ENCODE assay signal across 24 mouse cellular contexts in the genomic region with DNA sequence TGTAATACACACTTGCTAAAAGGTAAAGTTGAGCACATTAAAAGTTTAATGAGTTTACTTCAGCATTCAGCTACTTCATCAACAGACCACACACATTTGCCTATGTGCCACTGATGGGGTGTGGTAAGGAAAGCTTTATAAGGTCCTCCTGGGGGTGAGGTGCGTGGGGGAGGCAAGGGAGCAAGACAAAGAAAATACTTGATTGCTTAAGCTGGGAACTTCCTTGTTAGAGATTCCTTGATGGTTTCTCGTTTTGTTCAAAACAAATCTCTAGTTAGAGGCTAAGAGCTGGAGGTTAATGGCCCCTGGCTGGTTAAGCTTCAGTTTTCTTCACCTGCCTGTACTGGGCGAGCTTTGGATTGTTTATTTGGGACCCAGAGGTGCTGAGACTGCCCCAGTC.
DNase-seq lines count a peak whose midpoint lies in the region; ATAC-seq and TF ChIP-seq lines count a peak whose summit lies in the region.
"Had no signal": no experiment of that assay in that cellular context is flagged by ENCODE, and none has a peak within 500 bp of the region (broad histone marks: within the 10 kb centered on the region; RNA-seq: fewer than 3 reads in every experiment).

No protein-coding gene starts in this region.

- TF ChIP-seq CTCF in liver, postnatal 0 days (IDR thresholded peaks at IDR 0.05; ENCODE audit: low read depth): no peak
- no peak for TF ChIP-seq CTCF in bone marrow, adult 2 months (IDR thresholded peaks at IDR 0.05; ENCODE audit: control insufficient read depth, insufficient read depth, low read length)
- TF ChIP-seq CTCF in lung, adult 2 months (IDR thresholded peaks at IDR 0.05; ENCODE audit: insufficient read depth, low read length): no peak

- H3K27ac ChIP-seq in liver, postnatal 0 days (ENCODE audit: low read depth): peak overlapping the region; percentile 48; the same call in 1 of the 2 replicates
- H3K27ac ChIP-seq in liver, embryonic 12.5 days: no peak overlapping the region
- peak overlapping the region; percentile 40; the same call in 1 of the 2 replicates for H3K27ac ChIP-seq in bone marrow, adult 2 months (ENCODE audit: control insufficient read depth, insufficient read depth, low read depth, low read length, poor library complexity)
- H3K27ac ChIP-seq: heart, embryonic 10.5 days; hindbrain, embryonic 12.5 days; limb, embryonic 12.5 days; midbrain, embryonic 10.5 days; neural tube, embryonic 13.5 days had no signal

- no peak overlapping the region for H3K4me2 ChIP-seq in liver, postnatal 0 days (ENCODE audit: low read depth, low read length)
- H3K4me2 ChIP-seq in liver, embryonic 12.5 days: no peak overlapping the region
- H3K4me2 ChIP-seq: hindbrain, embryonic 12.5 days; limb, embryonic 12.5 days; neural tube, embryonic 13.5 days had no signal

- no peak overlapping the region for H3K4me3 ChIP-seq in liver, postnatal 0 days (ENCODE audit: low read depth, low read length)
- H3K4me3 ChIP-seq in liver, embryonic 12.5 days: no peak overlapping the region
- H3K4me3 ChIP-seq in bone marrow, adult 2 months (replicated peaks; ENCODE audit: control insufficient read depth, low read depth, low read length): no peak overlapping the region
- H3K4me3 ChIP-seq in lung, adult 2 months (replicated peaks; ENCODE audit: extremely low read depth, low read depth, low read length): no peak overlapping the region
- H3K4me3 ChIP-seq: erythroblast, embryonic 14.5 days; heart, embryonic 10.5 days; hindbrain, embryonic 12.5 days; limb, embryonic 12.5 days; midbrain, embryonic 10.5 days; neural tube, embryonic 13.5 days had no signal

- H3K9me3 ChIP-seq in liver, postnatal 0 days (ENCODE audit: low read length): no peaks in the 10 kb centered on the region
- H3K9me3 ChIP-seq in liver, embryonic 12.5 days (replicated peaks): no peaks in the 10 kb centered on the region
- H3K9me3 ChIP-seq: heart, embryonic 10.5 days; hindbrain, embryonic 12.5 days; limb, embryonic 12.5 days; midbrain, embryonic 10.5 days; neural tube, embryonic 13.5 days had no signal

- no peak for DNase-seq in liver, postnatal 0 days
- DNase-seq in lung, adult 2 months: no peak
- DNase-seq in cerebellum, postnatal 4 days (ENCODE audit: low spot score in 2 of 2): no peak
- no peak for DNase-seq in thymus, adult 18-20 months
- DNase-seq: adrenal gland, postnatal 10 days; cerebellum, adult 11-12 months; cerebellum, adult 9-11 months; gastrocnemius, postnatal 10 days; heart, postnatal 36 days; kidney, adult 9 months; kidney, postnatal 10 days; lung, postnatal 4 days had no signal

- no peak for TF ChIP-seq EP300 in liver, postnatal 0 days (IDR thresholded peaks at IDR 0.05; ENCODE audit: low read depth)

- no peaks in the 10 kb centered on the region for H3K36me3 ChIP-seq in liver, postnatal 0 days (replicated peaks; ENCODE audit: insufficient read depth, low read length)
- H3K36me3 ChIP-seq in liver, embryonic 12.5 days: no peaks in the 10 kb centered on the region
- H3K36me3 ChIP-seq: heart, embryonic 10.5 days; hindbrain, embryonic 12.5 days; limb, embryonic 12.5 days; midbrain, embryonic 10.5 days; neural tube, embryonic 13.5 days had no signal

- H3K9ac ChIP-seq in liver, postnatal 0 days (replicated peaks): no peak overlapping the region
- H3K9ac ChIP-seq in liver, embryonic 12.5 days: no peak overlapping the region
- H3K9ac ChIP-seq: hindbrain, embryonic 12.5 days; limb, embryonic 12.5 days; neural tube, embryonic 13.5 days had no signal

- TF ChIP-seq POLR2A in bone marrow, adult 2 months (IDR thresholded peaks at IDR 0.05; ENCODE audit: borderline replicate concordance, control insufficient read depth, low read depth, low read length): no peak
- no peak for TF ChIP-seq POLR2A in lung, adult 2 months (IDR thresholded peaks at IDR 0.05; ENCODE audit: borderline replicate concordance, extremely low read depth, low read depth, low read length)

- ATAC-seq in liver, postnatal 0 days: no peak
- no peak for ATAC-seq in liver, embryonic 12.5 days
- ATAC-seq in megakaryocyte, adult 5-6 weeks (ENCODE audit: poor library complexity, severe bottlenecking): peak; percentile 55
- ATAC-seq: intestine, postnatal 0 days; lung, postnatal 0 days; midbrain, embryonic 16.5 days had no signal

- WGBS in liver, postnatal 0 days (ENCODE audit: insufficient replicate concordance): 28% methylated on average over 3 of the region's 3 CpGs
- 26% methylated on average over 3 of the region's 3 CpGs for WGBS in liver, embryonic 12.5 days (ENCODE audit: insufficient replicate concordance)
- 22% methylated on average over 3 of the region's 3 CpGs for WGBS in bone marrow, adult 2 months
- WGBS in lung, adult 2 months: 52% methylated on average over 3 of the region's 3 CpGs

- peaks cover 11% of the 10 kb centered on the region for H3K4me1 ChIP-seq in liver, postnatal 0 days (ENCODE audit: insufficient read depth)
- H3K4me1 ChIP-seq in liver, embryonic 12.5 days: no peaks in the 10 kb centered on the region
- peaks cover 4% of the 10 kb centered on the region for H3K4me1 ChIP-seq in bone marrow, adult 2 months (ENCODE audit: control insufficient read depth, insufficient read depth, low read length)
- no peaks in the 10 kb centered on the region for H3K4me1 ChIP-seq in lung, adult 2 months (ENCODE audit: control insufficient read depth, insufficient read depth, low read length)

- no peaks in the 10 kb centered on the region for H3K27me3 ChIP-seq in liver, postnatal 0 days (ENCODE audit: insufficient read depth, low read length)
- no peaks in the 10 kb centered on the region for H3K27me3 ChIP-seq in liver, embryonic 12.5 days (replicated peaks)
- H3K27me3 ChIP-seq: hindbrain, embryonic 12.5 days; limb, embryonic 12.5 days; neural tube, embryonic 13.5 days had no signal
